ENCODE assay signal across 8 mouse cellular contexts in the genomic region with DNA sequence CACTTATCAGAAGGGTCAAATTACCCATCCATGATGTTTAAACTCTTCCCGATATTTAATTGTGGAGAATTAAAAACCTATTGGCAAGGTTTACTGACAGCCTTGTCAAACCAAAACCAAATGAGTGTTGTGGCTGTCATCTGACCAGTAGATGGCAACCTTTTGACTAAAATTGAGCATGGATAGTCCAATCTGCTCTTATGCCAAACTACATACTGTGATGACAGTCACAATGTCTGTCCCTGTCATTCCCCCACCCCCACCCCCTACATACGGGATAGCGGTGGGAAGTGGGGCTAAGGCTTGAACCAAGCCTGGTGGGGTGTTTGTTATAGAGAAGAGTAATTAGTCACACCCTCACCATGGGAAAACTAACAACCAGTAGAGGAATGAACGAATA. TPM values are rescaled to one million over a fixed set of nuclear protein-coding genes. Genes with fewer than 3 reads are reported as not detected.
DNase-seq lines count a peak whose midpoint lies in the region; ATAC-seq and TF ChIP-seq lines count a peak whose summit lies in the region.

No protein-coding gene starts in this region.

- no peak for ATAC-seq in CD4-positive, CD25-positive, alpha-beta regulatory T cell, adult 4 months
- ATAC-seq in kidney, embryonic 16.5 days (ENCODE audit: low FRiP score, low TSS enrichment), result no peak

- H3K27me3 ChIP-seq in kidney, embryonic 16.5 days (ENCODE audit: insufficient read depth, low read length), result no peaks in the 10 kb centered on the region

- peak; percentile 43; the same call in 1 of the 2 replicates for TF ChIP-seq CTCF in brain, embryonic 14.5 days (IDR thresholded peaks at IDR 0.05; ENCODE audit: borderline replicate concordance, extremely low read depth, insufficient read depth, insufficient read length)

- H3K27ac ChIP-seq in kidney, embryonic 16.5 days (ENCODE audit: low read length), result no peak overlapping the region

- no peaks in the 10 kb centered on the region for H3K9me3 ChIP-seq in kidney, embryonic 16.5 days (ENCODE audit: low read length)

- H3K9ac ChIP-seq in kidney, embryonic 16.5 days (replicated peaks; ENCODE audit: low read length), result no peak overlapping the region

- 52% methylated on average over 4 of the region's 4 CpGs for WGBS in kidney, embryonic 16.5 days

- no peak for TF ChIP-seq POLR2A in brain, embryonic 14.5 days (IDR thresholded peaks at IDR 0.05; ENCODE audit: borderline replicate concordance, extremely low read depth, insufficient read depth, insufficient read length, poor library complexity, severe bottlenecking)

- H3K4me2 ChIP-seq in kidney, embryonic 16.5 days (replicated peaks; ENCODE audit: low read depth, low read length), result no peak overlapping the region

- H3K4me1 ChIP-seq in kidney, embryonic 16.5 days (ENCODE audit: insufficient read depth, low read length), result no peaks in the 10 kb centered on the region

- H3K4me3 ChIP-seq in kidney, embryonic 16.5 days (ENCODE audit: low read length), result no peak overlapping the region

- peak; percentile 7 for DNase-seq in CD4-positive, CD25-positive, alpha-beta regulatory T cell, adult 2 months (ENCODE audit: low read depth, low spot score)
- DNase-seq in kidney, postnatal 14 days, result peak; percentile 14
- peak; percentile 48 for DNase-seq in brain, embryonic 14.5 days (ENCODE audit: low read depth)
- DNase-seq in lung, postnatal 25 days (ENCODE audit: low spot score), result peak; percentile 37
- DNase-seq in layer of hippocampus, adult 8-10 months (ENCODE audit: low spot score in 2 of 2), result no peak
- DNase-seq in testis, postnatal 14 days (ENCODE audit: low spot score), result no peak

- no peaks in the 10 kb centered on the region for H3K36me3 ChIP-seq in kidney, embryonic 16.5 days (ENCODE audit: insufficient read depth, low read length)

RNA-seq across cellular contexts. Expression of a gene that starts 34.6 kb away (rescaled TPM):
- polyA plus RNA-seq in CD4-positive, CD25-positive, alpha-beta regulatory T cell, adult 4 months (2017; shearing (Covaris generic)), result not detected
- polyA plus RNA-seq in kidney, embryonic 16.5 days (2015; fragmentation: Nextera tagmentation; extraction: Ambion mirVana), result 1.8 and 2.0 TPM in 2 replicates
- polyA plus RNA-seq in brain, embryonic 14.5 days (2012; rRNA removed), result 1.1 and 2.1 TPM in 2 replicates
- 10 to 100 TPM in 2 of 4 experiments, 1 to 10 TPM in 2; 2.9 to 18.6 (median 9.1) TPM for total RNA-seq in layer of hippocampus, adult 8-10 months (2022)

Comparison
In these comparisons a context has a peak if more than half of its experiments do, and no peak if none do; other contexts are left out.
1. DNase-seq: peak in CD4-positive, CD25-positive, alpha-beta regulatory T cell, adult 2 months (single experiment), kidney, postnatal 14 days (single experiment), brain, embryonic 14.5 days (single experiment) and lung, postnatal 25 days (single experiment); none in layer of hippocampus, adult 8-10 months (0 of 2) and testis, postnatal 14 days (single experiment).